Mouse (Mus musculus): Measurements from ENCODE around the gene Zfp709. TPM values are rescaled to one million over a fixed set of nuclear protein-coding genes. Genes with fewer than 3 reads are reported as not detected.
"Not testable (repeated sequence)": the region's sequence is repeated elsewhere in the genome, so short reads cannot be mapped to it uniquely, and the experiment has no call there.

The Zfp709 gene
- polyA plus RNA-seq, 1 experiment: 3.1 TPM

DNA sequence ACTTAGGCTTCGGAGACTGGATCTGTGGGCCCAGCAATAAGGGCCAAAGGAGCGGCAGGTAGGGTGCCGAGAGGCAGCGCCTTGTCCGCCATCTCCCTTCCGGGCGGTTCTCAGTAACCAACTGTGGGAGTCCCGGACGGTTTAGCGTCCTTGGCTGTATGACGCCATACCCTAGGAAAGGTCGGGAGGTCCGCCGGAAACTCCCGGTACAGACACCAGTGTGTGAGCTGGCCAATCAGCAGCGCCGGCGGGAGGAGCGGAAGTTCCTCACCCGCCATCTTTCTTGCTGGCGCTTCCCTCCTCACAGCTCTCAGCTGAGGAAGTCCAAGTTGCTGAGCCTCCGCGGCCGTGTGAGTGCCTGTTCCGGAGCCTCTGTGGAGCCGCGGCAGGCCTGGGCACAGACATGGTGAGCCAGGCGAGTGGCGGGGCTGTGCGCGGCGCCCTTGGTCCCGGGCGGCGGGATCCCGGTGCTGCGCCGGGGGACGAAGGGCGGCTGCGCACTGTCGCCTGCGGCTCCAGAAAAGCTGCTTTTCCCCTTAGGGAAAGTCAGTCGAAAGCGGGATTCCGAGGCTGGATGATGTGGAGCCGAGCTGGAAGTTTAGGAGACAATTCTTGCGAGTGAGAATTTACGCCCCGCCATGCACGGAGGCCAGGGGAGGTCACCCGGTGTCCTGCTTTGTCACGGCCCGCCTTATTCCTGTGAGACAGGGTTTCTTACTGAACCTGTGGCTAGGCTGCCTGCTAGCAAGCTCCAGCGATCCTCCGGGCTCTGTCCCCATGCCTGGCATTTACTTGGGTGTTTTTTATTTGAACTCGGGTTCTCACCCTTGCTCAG is 41.0 kb downstream of the Zfp709 start:
- DNase-seq (ENCODE audit: extremely low spot score in 1 of 2, low spot score in 1 of 2): peak; percentile 94 to 97

DNA sequence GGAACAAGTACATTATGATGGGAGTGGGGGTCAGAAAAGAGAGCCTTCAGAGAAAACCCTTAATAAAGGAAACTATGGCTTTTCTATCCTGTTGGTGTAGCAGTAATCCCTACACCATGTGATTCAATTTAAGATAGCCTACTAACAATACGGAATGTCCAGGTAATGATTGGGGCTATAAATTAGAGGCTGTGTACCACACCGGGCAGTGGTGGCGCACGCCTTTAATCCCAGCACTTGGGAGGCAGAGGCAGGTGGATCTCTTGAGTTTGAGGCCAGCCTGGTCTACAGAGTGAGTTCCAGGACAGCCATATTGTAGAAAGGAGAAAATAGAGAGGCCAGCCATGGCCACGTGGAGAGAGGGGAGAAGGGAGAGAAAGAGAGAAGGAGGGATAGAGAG is 44.0 kb downstream of the Zfp709 start:
- no peak for DNase-seq (ENCODE audit: extremely low spot score in 1 of 2, low spot score in 1 of 2)

- DNase-seq (ENCODE audit: extremely low spot score in 1 of 2, low spot score in 1 of 2): no peak
Measured at GRCm38 (mm10) chr8:71926551-71926950, 44.7 kb downstream of the Zfp709 start.

DNA sequence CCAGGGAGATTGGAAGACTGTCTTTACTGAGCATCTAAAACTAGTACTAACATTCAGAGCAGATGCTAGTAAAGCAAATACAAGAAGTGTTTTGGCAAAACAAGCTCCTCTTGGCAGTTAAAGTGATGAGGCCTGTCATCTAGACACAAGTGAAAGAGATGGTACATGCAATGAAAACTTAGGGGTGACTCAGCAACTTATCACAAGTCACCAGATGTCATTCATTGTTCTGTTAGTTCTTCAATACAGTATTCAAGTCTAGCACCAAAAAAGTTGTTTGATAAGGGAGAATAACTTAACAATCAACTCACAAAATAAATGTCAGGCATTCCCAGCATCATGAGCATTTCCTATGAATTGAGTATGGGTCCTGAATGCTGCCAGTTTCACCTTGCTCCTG is 46.0 kb downstream of the Zfp709 start:
- no peak for DNase-seq (ENCODE audit: extremely low spot score in 1 of 2, low spot score in 1 of 2)

- DNase-seq (ENCODE audit: extremely low spot score in 1 of 2, low spot score in 1 of 2): not testable (repeated sequence)
Measured at GRCm38 (mm10) chr8:71938037-71938436, 56.2 kb downstream of the Zfp709 start.

- no peak for DNase-seq (ENCODE audit: extremely low spot score in 1 of 2, low spot score in 1 of 2)
Measured at GRCm38 (mm10) chr8:71940293-71941208, 58.7 kb downstream of the Zfp709 start.

- DNase-seq (ENCODE audit: extremely low spot score in 1 of 2, low spot score in 1 of 2): no peak
Measured at GRCm38 (mm10) chr8:71941776-71942175, 60.0 kb downstream of the Zfp709 start.

Other genes starting within 250 kb of the Zfp709 start
- gene Unc13a, start 210.3 kb upstream of the Zfp709 start, polyA plus RNA-seq (2012; rRNA removed): 172 and 176 TPM in 2 replicates
- 5.6 and 5.7 TPM in 2 replicates for gene Jak3, start 205.7 kb upstream of the Zfp709 start, polyA plus RNA-seq (2012; rRNA removed)
- 1.4 and 1.8 TPM in 2 replicates for gene Insl3, start 192.8 kb upstream of the Zfp709 start, polyA plus RNA-seq (2012; rRNA removed)
- 0.71 and 1.0 TPM in 2 replicates for gene B3gnt3, start 180.2 kb upstream of the Zfp709 start, polyA plus RNA-seq (2012; rRNA removed)
- 201 and 208 TPM in 2 replicates for gene Fcho1, start 156.3 kb upstream of the Zfp709 start, polyA plus RNA-seq (2012; rRNA removed)
- 4.7 and 6.1 TPM in 2 replicates for gene Zfp882, start 26.6 kb downstream of the Zfp709 start, polyA plus RNA-seq (2012; rRNA removed)
- gene Zfp617, start 26.6 kb downstream of the Zfp709 start, polyA plus RNA-seq (2012; rRNA removed): 20.7 and 23.1 TPM in 2 replicates
- 18.0 and 18.2 TPM in 2 replicates for gene Zfp961, start 69.0 kb downstream of the Zfp709 start, polyA plus RNA-seq (2012; rRNA removed)
- 0.12 and 0.25 TPM in 2 replicates for gene Cyp4f18, start 127.6 kb downstream of the Zfp709 start, polyA plus RNA-seq (2012; rRNA removed)
- not detected in 2 replicates for gene Olfr372, start 159.2 kb downstream of the Zfp709 start, polyA plus RNA-seq (2012; rRNA removed)
- not detected in 2 replicates for gene Olfr373, start 201.2 kb downstream of the Zfp709 start, polyA plus RNA-seq (2012; rRNA removed)
- 0.04 and 0.06 TPM in 2 replicates for gene Olfr374, start 225.0 kb downstream of the Zfp709 start, polyA plus RNA-seq (2012; rRNA removed)